Comparison of ENCODE assay signal across 9 mouse cellular contexts in genomic region chr11:93887080-93887447, GRCm38 (mm10). TPM values are rescaled to one million over a fixed set of nuclear protein-coding genes. Genes with fewer than 3 reads are reported as not detected.
DNase-seq lines count a peak whose midpoint lies in the region; ATAC-seq lines count a peak whose summit lies in the region.
"Had no signal": no experiment of that assay in that cellular context is flagged by ENCODE, and none has a peak within 500 bp of the region (broad histone marks: within the 10 kb centered on the region; RNA-seq: fewer than 3 reads in every experiment).

No protein-coding gene starts in this region.

- H3K27ac ChIP-seq in intestine, embryonic 14.5 days (ENCODE audit: low read depth) = no peak overlapping the region
- peak overlapping the region; percentile 99 for H3K27ac ChIP-seq in midbrain, embryonic 10.5 days (replicated peaks)

- H3K9me3 ChIP-seq in erythroblast, embryonic 14.5 days (ENCODE audit: control insufficient read depth, low read length) = no peaks in the 10 kb centered on the region
- H3K9me3 ChIP-seq in intestine, embryonic 14.5 days (ENCODE audit: control insufficient read depth, low read length) = no peaks in the 10 kb centered on the region
- no peaks in the 10 kb centered on the region for H3K9me3 ChIP-seq in midbrain, embryonic 10.5 days (replicated peaks)

- no peaks in the 10 kb centered on the region for H3K27me3 ChIP-seq in erythroblast, embryonic 14.5 days (ENCODE audit: control insufficient read depth)
- no peaks in the 10 kb centered on the region for H3K27me3 ChIP-seq in intestine, embryonic 14.5 days (replicated peaks; ENCODE audit: control insufficient read depth, insufficient read depth, low read length)
- H3K27me3 ChIP-seq in midbrain, embryonic 10.5 days (ENCODE audit: low read depth, poor library complexity, severe bottlenecking) = no peaks in the 10 kb centered on the region
- H3K27me3 ChIP-seq: Patski had no signal

- no peak for ATAC-seq in erythroblast, adult 5-6 weeks (replicated peaks; ENCODE audit: low FRiP score, poor library complexity, severe bottlenecking)
- no peak for ATAC-seq in intestine, embryonic 14.5 days (replicated peaks; ENCODE audit: low FRiP score, low TSS enrichment, low read depth)
- no peak for ATAC-seq in megakaryocyte-erythroid progenitor cell, adult 5-6 weeks (replicated peaks; ENCODE audit: low FRiP score, low TSS enrichment, poor library complexity, severe bottlenecking)
- ATAC-seq: Patski had no signal

- H3K4me1 ChIP-seq in erythroblast, embryonic 14.5 days (ENCODE audit: control insufficient read depth) = peaks cover 40% of the 10 kb centered on the region
- H3K4me1 ChIP-seq in intestine, embryonic 14.5 days (replicated peaks; ENCODE audit: control insufficient read depth, insufficient read depth, low read length) = peaks cover 17% of the 10 kb centered on the region
- peaks cover 32% of the 10 kb centered on the region for H3K4me1 ChIP-seq in midbrain, embryonic 10.5 days

- H3K36me3 ChIP-seq in erythroblast, embryonic 14.5 days (ENCODE audit: control insufficient read depth) = peaks cover 20% of the 10 kb centered on the region
- peaks cover 16% of the 10 kb centered on the region for H3K36me3 ChIP-seq in intestine, embryonic 14.5 days (ENCODE audit: control insufficient read depth, insufficient read depth, low read length)
- H3K36me3 ChIP-seq in midbrain, embryonic 10.5 days = peaks cover 38% of the 10 kb centered on the region

- H3K9ac ChIP-seq in intestine, embryonic 14.5 days (ENCODE audit: low read length) = peak overlapping the region; percentile 95

- peak overlapping the region; percentile 95 for H3K4me2 ChIP-seq in intestine, embryonic 14.5 days (ENCODE audit: low read length)

- WGBS in intestine, embryonic 14.5 days = 5% methylated on average over 4 of the region's 4 CpGs
- 12% methylated on average over 4 of the region's 4 CpGs for WGBS in midbrain, embryonic 10.5 days

- DNase-seq in thymus, postnatal 25 days = peak; percentile 10
- DNase-seq in thymus, postnatal 4 days = no peak
- DNase-seq in intestine, embryonic 14.5 days (ENCODE audit: low spot score) = no peak
- no peak for DNase-seq in midbrain, embryonic 10.5 days (ENCODE audit: low spot score)
- no peak for DNase-seq in urinary bladder, postnatal 25 days (ENCODE audit: low spot score)

- peak overlapping the region; percentile 95 for H3K4me3 ChIP-seq in erythroblast, embryonic 14.5 days (replicated peaks)
- H3K4me3 ChIP-seq in intestine, embryonic 14.5 days (ENCODE audit: low read depth, low read length) = peak overlapping the region; percentile 92
- H3K4me3 ChIP-seq in midbrain, embryonic 10.5 days = peak overlapping the region; percentile 98

RNA-seq across cellular contexts. Expression of gene Mbtd1, which starts 1.4 kb away (rescaled TPM):
- 0.09 and 0.13 TPM in 2 replicates for polyA plus RNA-seq in erythroblast, embryonic 14.5 days (2012)
- total RNA-seq in erythroblast, adult 5-6 weeks (2015; ENCODE audit: low replicate concordance) = 16.9 and 27.3 TPM in 2 replicates
- total RNA-seq in erythroblast, adult 5-6 weeks (2017; ENCODE audit: low replicate concordance) = 16.6 and 24.4 TPM in 2 replicates
- polyA plus RNA-seq in intestine, embryonic 14.5 days (2014; fragmentation: Nextera tagmentation; extraction: Ambion mirVana) = 20.7 and 26.2 TPM in 2 replicates
- polyA plus RNA-seq in midbrain, embryonic 10.5 days (2016; fragmentation: Nextera tagmentation; extraction: Ambion mirVana) = 32.0 and 37.4 TPM in 2 replicates
- total RNA-seq in megakaryocyte-erythroid progenitor cell, adult 5-6 weeks (2014; fragmentation: Nextera tagmentation) = 65.7 and 82.5 TPM in 2 replicates
- total RNA-seq in megakaryocyte-erythroid progenitor cell, adult 5-6 weeks (2017) = 41.8 and 49.8 TPM in 2 replicates

RNA-seq across cellular contexts. Expression of gene Utp18, which starts 1.5 kb away (rescaled TPM):
- polyA plus RNA-seq in erythroblast, embryonic 14.5 days (2012) = 1.0 and 1.2 TPM in 2 replicates
- 7.9 and 10.4 TPM in 2 replicates for total RNA-seq in erythroblast, adult 5-6 weeks (2015; ENCODE audit: low replicate concordance)
- 7.9 and 12.1 TPM in 2 replicates for total RNA-seq in erythroblast, adult 5-6 weeks (2017; ENCODE audit: low replicate concordance)
- polyA plus RNA-seq in intestine, embryonic 14.5 days (2014; fragmentation: Nextera tagmentation; extraction: Ambion mirVana) = 28.6 and 31.6 TPM in 2 replicates
- 32.3 and 38.1 TPM in 2 replicates for polyA plus RNA-seq in midbrain, embryonic 10.5 days (2016; fragmentation: Nextera tagmentation; extraction: Ambion mirVana)
- 28.4 and 45.0 TPM in 2 replicates for total RNA-seq in megakaryocyte-erythroid progenitor cell, adult 5-6 weeks (2014; fragmentation: Nextera tagmentation)
- total RNA-seq in megakaryocyte-erythroid progenitor cell, adult 5-6 weeks (2017) = 88.2 and 93.3 TPM in 2 replicates

Comparison
In these comparisons a context has a peak if more than half of its experiments do, and no peak if none do; other contexts are left out.
1. RNA of gene Mbtd1, which starts 1.4 kb away (polyA plus RNA-seq): 32.0 to 37.4 TPM in midbrain, embryonic 10.5 days and 20.7 to 26.2 TPM in intestine, embryonic 14.5 days; 0.09 to 0.13 TPM in erythroblast, embryonic 14.5 days; every median in the first group is over 10 times any median in the second.
2. RNA of gene Utp18, which starts 1.5 kb away (polyA plus RNA-seq): 32.3 to 38.1 TPM in midbrain, embryonic 10.5 days and 28.6 to 31.6 TPM in intestine, embryonic 14.5 days; 1.0 to 1.2 TPM in erythroblast, embryonic 14.5 days; every median in the first group is over 10 times any median in the second.
3. Peak in every context shown above with its lines, with median percentiles within 50 percentile points of each other: H3K4me3 ChIP-seq.